Mouse (Mus musculus): ENCODE data around the gene Ccno.

DNA sequence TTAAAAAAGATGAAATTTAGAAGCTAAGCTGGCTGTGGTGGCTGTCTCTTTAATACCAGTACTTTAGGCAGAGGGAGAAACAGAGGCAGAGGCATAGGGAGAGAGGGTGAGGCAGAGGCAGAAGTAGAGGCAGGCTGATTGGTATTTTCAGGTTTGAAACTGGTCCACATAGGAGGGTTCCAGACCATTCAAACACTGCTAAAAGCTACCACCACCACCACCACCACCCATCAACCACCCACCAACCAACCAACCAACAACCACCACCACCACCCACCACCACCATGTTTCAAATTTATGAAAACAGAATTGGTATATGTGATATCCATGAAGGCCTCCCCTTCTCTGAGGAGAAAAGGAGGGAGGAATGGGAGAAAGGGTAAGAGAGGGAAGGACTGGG, 45.2 kb downstream of the Ccno start:
- TF ChIP-seq CTCF (IDR thresholded peaks at IDR 0.05; ENCODE audit: insufficient read depth, low read length), result no peak
- no peak for TF ChIP-seq POLR2A (IDR thresholded peaks at IDR 0.05; ENCODE audit: borderline replicate concordance, extremely low read depth, low read depth, low read length)

Data from lung, adult 2 months (tissue).